Mouse (Mus musculus): Measurements from ENCODE around the gene Tex52.

DNA sequence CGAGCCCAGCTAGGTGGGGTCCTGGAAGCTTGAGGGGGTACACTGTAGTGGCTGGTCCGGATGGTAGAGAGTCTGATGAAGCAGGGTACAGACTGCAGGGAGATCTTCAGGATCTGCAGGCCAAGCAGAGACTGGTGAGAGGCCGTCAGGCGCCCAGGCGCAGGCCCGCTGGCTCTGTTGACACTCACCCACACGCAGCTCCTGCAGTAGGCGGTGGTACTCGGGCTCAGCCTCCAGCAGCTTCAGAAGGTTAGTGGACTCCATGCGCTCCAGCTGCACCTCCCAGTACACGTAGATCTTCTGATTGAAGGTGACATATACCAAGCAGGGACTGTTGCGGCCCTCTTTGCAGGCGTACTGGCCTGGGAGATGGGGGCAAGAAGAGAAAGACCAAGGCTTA, 35.0 kb downstream of the Tex52 start:
- no peak for TF ChIP-seq CTCF (IDR thresholded peaks at IDR 0.05; ENCODE audit: low read depth)
- no peak for TF ChIP-seq EP300 (IDR thresholded peaks at IDR 0.05; ENCODE audit: low read depth)

All from heart, postnatal 0 days (tissue).